Mouse (Mus musculus) cortical plate, adult 2 months (tissue): ENCODE measurements around the gene Gm13697.
"Not testable (repeated sequence)": the region's sequence is repeated elsewhere in the genome, so short reads cannot be mapped to it uniquely, and the experiment has no call there.

Source experiments
- CTCF ChIP-seq: fragments of 200-500 bp; IDR thresholded peaks from 2 replicates; pipeline ENCODE4 v1.5.1; 2011; ENCODE audit warnings: mild to moderate bottlenecking, control low read depth, low read length; ENCODE audit not compliant: insufficient read depth; ENCODE audit errors: extremely low read depth
- POLR2A ChIP-seq: fragments of 200-500 bp; IDR thresholded peaks from 2 replicates; pipeline ENCODE4 v1.6.1; 2011; ENCODE audit warnings: mild to moderate bottlenecking, low read length, control low read depth; ENCODE audit not compliant: insufficient read depth; ENCODE audit errors: extremely low read depth

DNA sequence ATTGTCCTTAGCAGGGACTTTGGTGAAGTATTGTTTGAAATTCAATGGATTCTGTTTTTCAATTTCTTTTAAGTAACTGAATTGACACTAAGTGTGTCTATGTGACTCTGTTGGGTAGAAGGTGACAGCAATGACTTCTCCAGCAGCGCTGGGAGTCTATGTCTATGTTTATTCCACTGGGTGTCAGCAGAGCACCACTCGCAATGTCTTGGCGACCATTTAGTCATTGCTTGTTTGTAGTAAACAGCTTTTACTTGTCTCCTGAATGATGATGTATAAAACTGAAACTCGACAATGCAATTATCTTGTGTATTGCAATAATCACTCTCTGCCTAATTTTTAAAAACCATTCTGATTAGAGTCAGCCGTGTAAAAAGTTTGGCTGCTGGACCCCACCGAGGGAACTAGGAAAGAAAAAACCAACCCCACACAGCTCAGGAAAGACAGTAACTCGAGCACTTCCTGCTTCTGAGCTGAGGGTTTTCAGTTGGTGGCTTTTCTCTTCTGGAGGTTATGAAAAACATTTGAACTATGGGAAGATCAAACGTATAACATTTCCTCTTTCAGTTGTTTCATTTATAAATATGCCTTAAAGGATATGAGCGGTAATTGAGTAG, 9.2 kb downstream of the Gm13697 start:
- TF ChIP-seq POLR2A, CTCF: not testable (repeated sequence)
